In genomic region chr2:156179796-156180093, GRCm38 (mm10) we compare ENCODE assay signal across 8 mouse cellular contexts. TPM values are rescaled to one million over a fixed set of nuclear protein-coding genes. Genes with fewer than 3 reads are reported as not detected.
A peak's percentile ranks its signal among the peaks of the same experiment; 100 is the strongest.
DNase-seq lines count a peak whose midpoint lies in the region; ATAC-seq and TF ChIP-seq lines count a peak whose summit lies in the region.

No protein-coding gene starts in this region.

- no peak; the same call in 1 of the 2 replicates for ATAC-seq in heart, embryonic 11.5 days (replicated peaks; ENCODE audit: insufficient number of reproducible peaks, low FRiP score, low TSS enrichment)
- peak; percentile 40; the same call in 1 of the 2 replicates for ATAC-seq in forebrain, embryonic 14.5 days
- ATAC-seq in liver, embryonic 16.5 days (ENCODE audit: low read depth) = peak; percentile 32

- H3K9me3 ChIP-seq in heart, embryonic 11.5 days (replicated peaks; ENCODE audit: control insufficient read depth, low read length) = no peaks in the 10 kb centered on the region
- H3K9me3 ChIP-seq in E14TG2a.4 (ENCODE audit: low read length) = no peaks in the 10 kb centered on the region
- no peaks in the 10 kb centered on the region for H3K9me3 ChIP-seq in forebrain, embryonic 14.5 days (replicated peaks; ENCODE audit: control insufficient read depth, low read length)
- no peaks in the 10 kb centered on the region for H3K9me3 ChIP-seq in liver, embryonic 16.5 days (replicated peaks; ENCODE audit: control insufficient read depth, low read length)

- H3K9ac ChIP-seq in heart, embryonic 11.5 days (ENCODE audit: low read depth, low read length) = peak overlapping the region; percentile 100
- peak overlapping the region; percentile 100 for H3K9ac ChIP-seq in forebrain, embryonic 14.5 days (ENCODE audit: low read length)
- H3K9ac ChIP-seq in liver, embryonic 16.5 days (ENCODE audit: low read depth, low read length) = peak overlapping the region; percentile 100

- WGBS in heart, embryonic 11.5 days (ENCODE audit: insufficient replicate concordance) = under 1% methylated on average over 41 of the region's 41 CpGs
- WGBS in forebrain, embryonic 14.5 days = 0% methylated on average over 38 of the region's 41 CpGs
- under 1% methylated on average over 34 of the region's 41 CpGs for WGBS in liver, embryonic 16.5 days (ENCODE audit: insufficient replicate concordance)

- peaks cover 7% of the 10 kb centered on the region for H3K36me3 ChIP-seq in heart, embryonic 11.5 days (ENCODE audit: control insufficient read depth, insufficient read depth, low read length)
- H3K36me3 ChIP-seq in E14TG2a.4 (ENCODE audit: insufficient read depth, low read length) = peaks cover 43% of the 10 kb centered on the region
- H3K36me3 ChIP-seq in forebrain, embryonic 14.5 days (ENCODE audit: control insufficient read depth, insufficient read depth, low read length) = peaks cover 26% of the 10 kb centered on the region
- H3K36me3 ChIP-seq in liver, embryonic 16.5 days (ENCODE audit: control insufficient read depth, insufficient read depth) = peaks cover 22% of the 10 kb centered on the region

- TF ChIP-seq CTCF in E14TG2a.4 (conservative IDR thresholded peaks at IDR 0.05; ENCODE audit: low read length) = no peak

- peaks cover 16% of the 10 kb centered on the region for H3K4me1 ChIP-seq in heart, embryonic 11.5 days (ENCODE audit: control insufficient read depth, insufficient read depth, low read length)
- H3K4me1 ChIP-seq in E14TG2a.4 (replicated peaks; ENCODE audit: low read depth, low read length) = peaks cover 46% of the 10 kb centered on the region
- peaks cover 13% of the 10 kb centered on the region for H3K4me1 ChIP-seq in forebrain, embryonic 14.5 days (ENCODE audit: control insufficient read depth, insufficient read depth, low read length)
- peaks cover 21% of the 10 kb centered on the region for H3K4me1 ChIP-seq in liver, embryonic 16.5 days (ENCODE audit: control insufficient read depth, low read depth, low read length)

- DNase-seq in heart, postnatal 25 days (ENCODE audit: low spot score) = no peak
- no peak for DNase-seq in forebrain, embryonic 14.5 days (ENCODE audit: low spot score)
- no peak for DNase-seq in right cerebral cortex, postnatal 10 days (ENCODE audit: low spot score in 2 of 2)
- no peak for DNase-seq in spleen, postnatal 4 days (ENCODE audit: low spot score in 2 of 2)
- DNase-seq in urinary bladder, postnatal 36 days (ENCODE audit: low spot score in 2 of 2) = no peak

- peak overlapping the region; percentile 99 for H3K4me3 ChIP-seq in heart, embryonic 11.5 days (ENCODE audit: low read depth, low read length)
- H3K4me3 ChIP-seq in E14TG2a.4 (replicated peaks; ENCODE audit: low read length) = peak overlapping the region; percentile 97
- peak overlapping the region; percentile 100 for H3K4me3 ChIP-seq in forebrain, embryonic 14.5 days (ENCODE audit: low read depth, low read length)
- peak overlapping the region; percentile 93 for H3K4me3 ChIP-seq in liver, embryonic 16.5 days (ENCODE audit: low read depth, low read length)

- H3K27ac ChIP-seq in heart, embryonic 11.5 days (ENCODE audit: low read depth, low read length) = peak overlapping the region; percentile 97
- H3K27ac ChIP-seq in forebrain, embryonic 14.5 days (ENCODE audit: low read depth, low read length) = peak overlapping the region; percentile 98
- H3K27ac ChIP-seq in liver, embryonic 16.5 days (ENCODE audit: low read length) = peak overlapping the region; percentile 98

- peak overlapping the region; percentile 88; the same call in 1 of the 2 replicates for H3K4me2 ChIP-seq in heart, embryonic 11.5 days
- H3K4me2 ChIP-seq in forebrain, embryonic 14.5 days (ENCODE audit: low read length) = no peak overlapping the region
- H3K4me2 ChIP-seq in liver, embryonic 16.5 days (ENCODE audit: low read depth, low read length) = no peak overlapping the region

- H3K27me3 ChIP-seq in heart, embryonic 11.5 days (ENCODE audit: control insufficient read depth, insufficient read depth, low read length) = no peaks in the 10 kb centered on the region
- H3K27me3 ChIP-seq in E14TG2a.4 (ENCODE audit: insufficient read depth, low read length) = no peaks in the 10 kb centered on the region
- H3K27me3 ChIP-seq in forebrain, embryonic 14.5 days (replicated peaks; ENCODE audit: control insufficient read depth, insufficient read depth, low read length) = no peaks in the 10 kb centered on the region
- H3K27me3 ChIP-seq in liver, embryonic 16.5 days (ENCODE audit: control insufficient read depth, insufficient read depth, low read depth, low read length) = no peaks in the 10 kb centered on the region

- intact Hi-C loops in heart, postnatal 25 days (cut with DNase I) = loop anchor here (5.0 kb wide), 3 partner anchors 37 to 98 kb away; partner anchors contain the start of genes Nfs1 and Romo1

RNA-seq across cellular contexts. Expression of gene Rbm39, which starts 0.3 kb away (rescaled TPM):
- polyA plus RNA-seq in heart, embryonic 11.5 days (2014; fragmentation: Nextera tagmentation; extraction: Ambion mirVana) = 465 and 476 TPM in 2 replicates
- 100 to 1,000 TPM; 140 to 164 TPM for total RNA-seq in heart, postnatal 25 days (2021)
- 502 and 507 TPM in 2 replicates for polyA plus RNA-seq in forebrain, embryonic 14.5 days (2014; fragmentation: Nextera tagmentation; extraction: Ambion mirVana)
- 229 and 233 TPM in 2 replicates for polyA plus RNA-seq in liver, embryonic 16.5 days (2015; fragmentation: Nextera tagmentation; extraction: Ambion mirVana)

RNA-seq across cellular contexts. Expression of gene Phf20, which starts 16.5 kb away (rescaled TPM):
- 61.1 and 62.7 TPM in 2 replicates for polyA plus RNA-seq in heart, embryonic 11.5 days (2014; fragmentation: Nextera tagmentation; extraction: Ambion mirVana)
- 10 to 100 TPM; 14.9 to 15.2 TPM for total RNA-seq in heart, postnatal 25 days (2021)
- polyA plus RNA-seq in forebrain, embryonic 14.5 days (2014; fragmentation: Nextera tagmentation; extraction: Ambion mirVana) = 121 and 143 TPM in 2 replicates
- 10.9 and 13.8 TPM in 2 replicates for polyA plus RNA-seq in liver, embryonic 16.5 days (2015; fragmentation: Nextera tagmentation; extraction: Ambion mirVana)

RNA-seq across cellular contexts. Expression of gene Nfs1, which starts 35.8 kb away (rescaled TPM):
- polyA plus RNA-seq in heart, embryonic 11.5 days (2014; fragmentation: Nextera tagmentation; extraction: Ambion mirVana) = 55.7 and 58.2 TPM in 2 replicates
- total RNA-seq in heart, postnatal 25 days (2021) = 10 to 100 TPM; 81.0 to 81.3 TPM
- 38.0 and 40.4 TPM in 2 replicates for polyA plus RNA-seq in forebrain, embryonic 14.5 days (2014; fragmentation: Nextera tagmentation; extraction: Ambion mirVana)
- 44.5 and 44.7 TPM in 2 replicates for polyA plus RNA-seq in liver, embryonic 16.5 days (2015; fragmentation: Nextera tagmentation; extraction: Ambion mirVana)

RNA-seq across cellular contexts. Expression of gene Romo1, which starts 35.9 kb away (rescaled TPM):
- 428 and 430 TPM in 2 replicates for polyA plus RNA-seq in heart, embryonic 11.5 days (2014; fragmentation: Nextera tagmentation; extraction: Ambion mirVana)
- total RNA-seq in heart, postnatal 25 days (2021) = 100 to 1,000 TPM; 324 to 347 TPM
- polyA plus RNA-seq in forebrain, embryonic 14.5 days (2014; fragmentation: Nextera tagmentation; extraction: Ambion mirVana) = 409 and 502 TPM in 2 replicates
- 180 and 191 TPM in 2 replicates for polyA plus RNA-seq in liver, embryonic 16.5 days (2015; fragmentation: Nextera tagmentation; extraction: Ambion mirVana)

RNA-seq across cellular contexts. Expression of gene Gm28036, which starts 52.9 kb away (rescaled TPM):
- 11.6 and 14.1 TPM in 2 replicates for polyA plus RNA-seq in heart, embryonic 11.5 days (2014; fragmentation: Nextera tagmentation; extraction: Ambion mirVana)
- total RNA-seq in heart, postnatal 25 days (2021) = 10 to 100 TPM; 10.3 to 12.9 TPM
- polyA plus RNA-seq in forebrain, embryonic 14.5 days (2014; fragmentation: Nextera tagmentation; extraction: Ambion mirVana) = 10.5 and 16.2 TPM in 2 replicates
- 5.4 and 6.2 TPM in 2 replicates for polyA plus RNA-seq in liver, embryonic 16.5 days (2015; fragmentation: Nextera tagmentation; extraction: Ambion mirVana)
